Mouse (Mus musculus) thymus, adult 18-20 months (tissue): ENCODE measurements around the gene Iqcf3.
"Not testable (repeated sequence)": the region's sequence is repeated elsewhere in the genome, so short reads cannot be mapped to it uniquely, and the experiment has no call there.

Experiments
- DNase-seq, 2 experiments: peaks; one replicate each; pipeline ENCODE4 v3.0.0; 2022; ENCODE audit warnings: mixed read lengths in 2 of 2

The Iqcf3 gene

DNA sequence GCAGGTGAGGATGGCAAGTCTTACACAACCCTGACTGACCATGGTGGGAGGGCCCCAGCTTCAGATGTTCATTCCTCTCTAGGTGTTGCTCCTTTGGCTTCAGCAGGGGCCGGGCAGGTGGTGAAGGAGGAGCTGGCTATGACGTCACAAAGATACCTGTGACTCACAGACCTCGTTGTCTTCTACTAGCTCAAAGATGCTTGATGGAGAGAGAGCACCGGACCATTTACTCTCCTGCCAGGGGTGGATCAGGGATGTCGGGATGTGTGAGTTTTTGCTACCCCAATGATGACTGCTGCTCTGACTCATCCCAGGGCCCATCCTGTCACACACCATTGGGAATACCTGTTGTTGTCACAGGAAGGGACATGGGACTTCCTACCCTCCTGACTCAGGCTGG is at the start of gene Iqcf3:
Iqcf3 (minus strand) TSS at position 101 of the 400 bp plus-strand sequence.
- DNase-seq = no peak

DNA sequence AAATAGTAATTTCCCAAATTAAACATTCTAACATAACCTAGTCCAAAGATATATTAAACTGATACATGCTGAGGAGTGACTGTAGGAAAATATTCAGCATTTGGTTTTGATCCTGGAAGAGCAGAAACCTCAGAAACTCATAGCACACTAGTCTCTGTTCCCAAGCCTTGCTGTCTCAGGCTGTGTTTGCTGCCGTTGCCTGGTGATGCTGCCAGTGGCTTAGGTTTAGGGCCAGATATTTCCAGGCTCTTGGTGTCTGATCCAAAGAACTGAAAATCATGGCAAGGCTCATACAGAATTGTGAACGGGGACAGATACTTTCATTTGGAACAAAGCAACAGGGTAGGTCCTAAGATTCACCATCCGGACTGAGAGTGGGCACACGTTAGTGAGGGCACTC is 49.3 kb upstream of the Iqcf3 start:
- no peak for DNase-seq

- DNase-seq = no peak
These were observed 39.1 kb upstream of the Iqcf3 start for GRCm38 (mm10) chr9:106600546-106600945.

DNA sequence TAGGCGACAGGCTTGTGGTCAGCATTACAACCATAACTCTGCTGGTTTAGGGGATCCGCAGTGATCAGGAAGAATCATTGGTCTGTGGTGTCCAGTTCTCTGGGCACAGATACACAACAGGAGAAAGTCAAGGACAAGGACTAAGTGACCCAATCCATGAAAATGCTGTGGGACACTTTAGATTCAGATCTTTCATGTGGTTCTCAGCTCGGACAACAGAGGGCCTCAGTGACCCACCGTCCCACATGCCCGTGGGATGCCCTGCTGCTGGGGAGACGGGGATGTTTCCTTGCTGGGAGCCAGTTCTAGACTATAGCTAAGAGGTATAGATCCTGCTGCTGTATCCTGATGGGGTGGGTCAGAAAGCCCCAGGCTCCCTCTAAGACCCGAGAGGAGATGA is 37.0 kb upstream of the Iqcf3 start:
- no peak for DNase-seq

GRCm38 (mm10) chr9:106595836-106596235 is 34.4 kb upstream of the Iqcf3 start:
- no peak for DNase-seq

DNA sequence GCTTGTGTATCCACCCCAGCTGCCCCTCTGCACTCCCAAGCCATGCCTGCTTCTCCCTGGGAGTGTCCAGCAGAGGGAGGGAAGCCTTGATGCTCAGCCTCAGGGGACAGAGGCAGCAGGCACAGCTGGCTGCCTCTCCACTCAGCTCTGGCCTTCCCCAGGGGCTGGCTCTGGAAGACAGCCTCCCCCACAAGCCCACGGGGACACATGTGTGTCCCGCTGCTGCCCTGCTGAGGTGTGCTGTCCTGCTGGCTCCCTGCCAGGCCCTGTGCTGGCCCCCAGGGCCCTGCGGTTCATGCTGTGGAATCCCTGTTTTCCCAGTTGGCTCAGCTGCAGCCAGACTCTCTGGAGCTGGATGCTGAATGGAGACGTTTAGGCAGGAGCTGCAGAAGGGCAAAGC is 34.0 kb upstream of the Iqcf3 start:
- DNase-seq = not testable (repeated sequence)

DNA sequence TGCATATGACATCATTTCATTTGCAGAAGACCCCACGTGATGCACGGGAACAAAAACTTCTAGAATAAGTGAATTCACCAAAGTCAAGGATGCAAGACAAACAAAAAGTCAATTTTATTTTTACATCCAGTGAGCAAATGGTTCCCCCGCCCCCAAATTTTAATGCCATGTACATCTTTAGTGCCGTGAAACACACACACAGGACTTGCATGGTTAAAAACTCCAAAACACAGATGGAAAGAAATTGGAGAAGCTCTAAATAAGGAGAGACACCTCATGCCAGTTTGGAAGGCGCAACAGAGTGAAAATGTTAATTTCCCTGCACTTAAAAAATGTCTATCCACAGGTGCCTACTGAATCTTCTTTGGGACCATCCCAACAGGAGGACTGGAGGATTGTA is 30.7 kb upstream of the Iqcf3 start:
- DNase-seq = no peak

DNA sequence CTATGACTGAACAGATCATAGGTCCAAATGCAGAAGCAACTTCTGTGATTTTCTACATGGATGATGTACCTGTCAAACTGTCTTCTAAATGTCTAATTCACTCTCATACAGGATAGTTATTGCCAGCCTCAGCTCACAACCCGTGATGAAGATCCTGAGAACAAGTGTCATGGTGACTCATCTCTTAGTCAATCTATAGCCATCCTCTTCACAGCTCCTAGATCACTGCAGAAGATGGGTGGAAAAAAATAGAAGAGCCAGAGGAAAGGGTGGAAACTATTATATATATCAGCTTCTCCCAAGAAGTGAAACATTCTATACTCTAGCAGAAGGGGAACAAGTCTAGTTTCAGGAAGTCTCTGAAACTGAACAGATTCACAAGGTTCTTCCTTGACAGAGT is 21.1 kb upstream of the Iqcf3 start:
- no peak for DNase-seq

DNA sequence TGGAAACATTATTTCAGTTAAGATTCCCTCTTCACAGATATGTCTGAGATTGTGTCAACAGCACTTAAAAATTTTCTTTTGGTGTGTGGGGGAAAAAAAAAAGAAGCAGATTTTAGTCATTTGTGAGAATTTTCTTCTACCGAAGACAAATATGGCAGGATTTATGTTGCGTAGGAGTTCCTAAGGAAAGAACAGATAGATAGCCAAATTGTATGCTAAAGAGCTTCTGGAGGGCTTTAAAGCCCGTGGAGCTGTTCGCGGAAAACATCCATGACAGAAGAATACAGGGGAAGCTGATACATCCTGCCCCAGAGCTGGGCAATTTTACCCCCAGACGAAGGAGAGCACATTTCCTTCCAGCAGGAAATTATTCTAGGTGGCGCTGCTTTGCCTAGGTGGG is 18.6 kb upstream of the Iqcf3 start:
- DNase-seq = no peak

DNA sequence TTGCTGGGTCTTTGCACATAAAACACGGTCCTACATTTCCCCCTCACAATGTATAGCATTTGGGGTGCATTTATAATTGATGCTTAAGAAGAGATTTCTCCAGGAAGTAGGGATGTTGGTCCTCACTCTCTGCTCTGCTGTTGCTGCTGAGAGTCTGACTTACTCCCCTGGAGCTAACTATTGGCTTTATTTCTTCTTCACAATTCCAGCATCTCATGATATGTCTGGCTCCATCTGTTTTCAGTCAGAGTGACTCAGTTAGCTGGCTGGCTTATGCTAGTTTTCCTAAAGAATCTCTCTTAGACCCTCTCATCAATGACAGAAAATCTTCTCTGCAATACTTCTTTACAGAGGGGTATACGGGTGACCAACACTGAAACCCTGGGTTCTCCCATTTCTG is 14.7 kb upstream of the Iqcf3 start:
- no peak for DNase-seq

- no peak for DNase-seq
These were observed 11.9 kb upstream of the Iqcf3 start for GRCm38 (mm10) chr9:106573366-106573765.

- no peak for DNase-seq
These were observed 10.8 kb upstream of the Iqcf3 start for GRCm38 (mm10) chr9:106572186-106572585.

DNA sequence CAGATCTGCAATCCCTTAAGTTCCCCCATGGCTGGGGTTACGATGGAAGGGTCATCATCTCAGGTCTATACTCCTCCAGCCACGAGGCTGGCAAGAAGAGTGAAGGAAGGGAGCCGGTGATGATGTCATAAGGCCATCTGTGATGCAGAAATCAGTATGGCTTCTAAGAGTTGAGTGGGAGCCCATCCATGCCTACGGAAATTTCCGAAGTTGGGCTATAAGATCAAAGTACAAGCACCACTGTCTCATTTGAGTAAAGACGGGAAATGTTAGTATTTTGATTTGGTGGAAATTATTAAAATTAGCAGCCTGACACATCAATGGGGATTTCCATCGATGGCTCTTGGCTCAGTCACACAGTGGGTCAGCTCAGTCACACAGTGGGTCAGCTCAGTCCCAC is 9.5 kb upstream of the Iqcf3 start, which contains the start of gene Iqcf4:
Iqcf4 (minus strand) TSS at position 101 of the 400 bp plus-strand sequence.
- no peak for DNase-seq

DNA sequence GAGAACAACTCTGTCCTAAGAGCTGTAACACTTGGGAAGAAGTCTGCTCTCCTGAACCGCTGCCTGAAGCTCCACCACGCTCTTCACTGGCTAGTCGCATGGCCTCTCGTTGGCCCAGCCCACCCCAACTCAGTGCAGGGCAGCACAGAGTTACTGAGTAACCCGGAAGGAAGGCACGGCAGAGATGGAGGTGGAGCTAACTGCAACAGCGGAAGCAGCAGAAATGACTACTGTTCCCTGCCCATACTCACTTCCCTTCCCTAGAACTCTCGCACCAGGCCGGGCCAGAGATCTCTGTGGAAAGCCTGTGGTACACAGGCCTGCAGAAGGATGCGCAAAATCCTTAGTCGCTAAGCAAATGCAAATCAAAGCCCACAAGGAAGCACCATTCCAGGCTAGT is 5.0 kb upstream of the Iqcf3 start:
- DNase-seq = peak in 1 of 2 experiments; percentile 4

DNA sequence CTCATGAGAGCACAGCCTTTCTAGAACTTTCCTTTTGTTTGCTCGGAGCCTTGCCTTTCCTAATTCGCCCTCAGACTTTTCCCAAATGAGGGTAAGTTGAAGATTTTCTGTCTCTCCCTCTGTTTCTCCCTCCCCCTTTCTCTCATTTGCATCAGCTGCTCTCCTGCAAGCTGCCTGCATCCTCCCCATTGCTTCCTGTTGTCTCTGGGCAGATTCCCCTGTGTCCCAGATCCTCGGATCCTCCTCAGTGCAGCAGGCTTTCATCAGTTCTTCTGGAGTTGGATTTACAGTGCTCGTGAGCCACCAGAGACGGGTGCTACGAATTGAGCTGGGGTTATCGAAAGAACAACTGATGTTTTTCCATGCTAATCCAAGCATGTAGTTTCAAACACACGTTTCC is 2.6 kb upstream of the Iqcf3 start:
- no peak for DNase-seq

GRCm38 (mm10) chr9:106562291-106562690 is 860 bp upstream of the Iqcf3 start:
- DNase-seq = no peak

GRCm38 (mm10) chr9:106534975-106535374 is 26.5 kb downstream of the Iqcf3 start:
- no peak for DNase-seq

DNA sequence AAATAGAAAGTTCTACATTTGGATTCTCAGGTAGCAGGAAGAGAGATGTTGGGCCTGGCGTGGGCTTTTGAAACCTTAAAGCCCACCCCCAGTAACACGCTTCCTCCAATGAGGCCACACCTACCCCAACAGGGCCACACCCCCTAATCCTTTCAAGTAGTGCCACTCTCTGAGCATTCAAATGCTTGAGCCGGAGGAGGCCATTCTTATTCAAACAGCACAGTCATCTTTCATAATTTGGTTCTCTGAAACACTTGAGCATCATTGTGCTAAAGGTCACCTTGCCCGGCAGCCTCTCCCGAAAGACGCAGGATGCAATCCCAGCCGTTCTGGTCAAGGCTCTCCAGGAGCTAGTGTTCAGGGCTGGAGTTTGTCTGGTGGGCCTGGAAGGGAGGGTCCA is 27.1 kb downstream of the Iqcf3 start:
- no peak for DNase-seq

- DNase-seq = no peak
These were observed 29.6 kb downstream of the Iqcf3 start for GRCm38 (mm10) chr9:106531833-106532232.

- no peak for DNase-seq
These were observed 41.5 kb downstream of the Iqcf3 start for GRCm38 (mm10) chr9:106519909-106520308.

GRCm38 (mm10) chr9:106519433-106519832 is 42.0 kb downstream of the Iqcf3 start:
- DNase-seq = no peak

DNA sequence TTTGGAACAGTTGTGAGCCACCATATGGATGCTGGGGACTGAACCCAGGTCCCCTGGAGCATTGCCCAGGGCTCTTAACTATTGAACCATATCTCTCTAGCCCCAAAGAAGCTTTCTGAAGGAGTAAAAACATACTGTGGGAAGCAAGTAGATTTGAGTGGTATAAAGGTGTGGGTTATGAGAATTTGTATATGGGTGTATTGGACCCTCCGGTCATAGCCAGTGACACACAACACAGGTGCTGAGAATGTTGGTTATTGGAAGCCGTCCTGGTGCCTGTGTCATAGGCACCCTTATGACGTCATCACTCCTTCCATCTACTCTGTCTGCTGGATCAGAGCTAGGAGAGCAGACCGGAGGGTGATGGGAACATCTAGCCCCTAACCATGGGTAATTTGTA is 47.2 kb downstream of the Iqcf3 start, which contains the start of gene Iqcf5:
Iqcf5 (plus strand) TSS at position 301 of the 400 bp plus-strand sequence.
- no peak for DNase-seq

DNA sequence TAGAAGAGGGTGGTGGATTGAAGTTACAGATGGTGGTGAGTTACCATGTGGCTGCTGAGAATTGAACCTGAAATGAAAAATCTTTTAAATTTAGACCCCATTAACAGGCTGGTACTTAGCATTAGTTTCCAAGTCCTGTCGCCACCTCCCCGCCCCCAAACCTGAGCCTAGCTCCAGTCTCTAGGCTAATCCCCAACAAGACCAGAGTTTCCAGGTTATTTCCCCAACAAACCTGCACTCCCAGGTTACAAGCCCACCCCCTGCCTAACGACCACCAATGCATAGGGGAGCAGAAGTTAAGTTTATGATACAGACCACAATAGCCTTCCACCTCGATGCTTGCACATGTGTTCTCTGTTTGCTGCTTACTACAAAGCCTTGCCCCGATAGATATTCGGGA is 47.9 kb downstream of the Iqcf3 start:
- DNase-seq = no peak

DNA sequence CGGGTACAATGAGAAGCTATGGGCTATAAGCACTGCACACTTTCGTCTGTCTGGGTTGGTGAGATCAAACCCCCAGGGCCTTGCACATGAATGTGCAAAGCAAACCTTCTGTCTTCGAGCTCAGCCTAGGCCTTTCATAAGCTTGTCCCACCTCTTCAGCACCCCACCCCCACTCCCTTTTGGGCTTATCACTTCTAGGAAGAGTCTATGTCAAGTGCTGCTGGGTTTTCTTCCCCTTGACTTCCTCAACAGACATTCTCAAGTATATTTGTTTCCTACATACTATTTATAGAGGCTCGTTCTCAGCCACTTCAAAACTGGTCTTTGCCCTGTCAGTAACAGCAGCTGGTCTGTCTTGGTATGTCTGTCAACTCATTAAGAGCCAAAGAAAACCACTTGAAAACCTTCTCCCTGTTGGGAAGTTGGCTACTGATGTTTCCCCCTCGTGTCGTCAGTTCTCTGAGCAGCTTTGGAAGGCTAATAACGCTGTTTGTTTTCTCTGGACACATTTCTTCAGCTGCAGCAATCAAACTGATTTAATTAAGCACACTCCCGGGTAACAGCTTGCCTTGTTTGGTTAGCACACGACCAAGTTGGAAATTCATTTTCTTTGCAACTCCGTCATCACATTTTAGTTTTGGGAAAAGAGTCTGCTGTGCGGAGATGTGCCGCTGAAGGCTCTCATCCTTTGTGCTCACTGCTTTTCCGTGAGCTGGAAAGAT is 48.5 kb downstream of the Iqcf3 start:
- DNase-seq = no peak

DNA sequence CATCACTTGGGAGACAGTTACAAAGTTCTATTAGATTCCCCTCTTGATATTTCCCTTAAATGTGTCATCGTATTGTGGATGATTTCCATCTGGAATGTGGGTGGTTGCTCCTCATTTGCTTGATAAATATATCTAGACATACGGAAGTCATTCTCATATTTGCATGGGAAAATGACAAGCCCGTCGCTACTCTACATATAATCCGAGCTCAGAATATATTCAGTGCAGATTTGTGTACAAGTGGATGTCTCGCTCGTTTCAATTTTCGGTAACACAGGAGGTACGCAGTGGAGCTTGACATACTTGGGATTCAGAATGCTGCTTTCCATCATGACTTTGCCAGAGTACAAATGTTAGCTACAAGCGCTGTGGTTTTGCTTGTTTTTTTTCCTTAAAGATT is 52.1 kb downstream of the Iqcf3 start:
- DNase-seq = no peak
